ENCODE assay signal across 16 mouse cellular contexts in genomic region chr2:68366897-68367193, GRCm38 (mm10).
DNase-seq lines count a peak whose midpoint lies in the region; ATAC-seq lines count a peak whose summit lies in the region.
"Had no signal": no experiment of that assay in that cellular context is flagged by ENCODE, and none has a peak within 500 bp of the region (broad histone marks: within the 10 kb centered on the region; RNA-seq: fewer than 3 reads in every experiment).

No protein-coding gene starts in this region.

- no peak for ATAC-seq in heart, embryonic 14.5 days (ENCODE audit: insufficient number of reproducible peaks, insufficient read depth, low FRiP score, low read depth)
- peak; percentile 80 for ATAC-seq in neural tube, embryonic 11.5 days (ENCODE audit: insufficient read depth, low FRiP score, low TSS enrichment)
- peak; percentile 54 for ATAC-seq in forebrain, embryonic 14.5 days
- ATAC-seq in neural tube, embryonic 13.5 days (ENCODE audit: low read depth): no peak
- ATAC-seq in granulocyte monocyte progenitor cell, adult 5-6 weeks (replicated peaks; ENCODE audit: poor library complexity, severe bottlenecking): no peak

- no peak for DNase-seq in heart, postnatal 10 days
- DNase-seq in neural tube, embryonic 11.5 days (ENCODE audit: low spot score): peak; percentile 29
- DNase-seq in neural tube, embryonic 10.5 days (ENCODE audit: extremely low spot score, low spot score): no peak
- DNase-seq in forebrain, embryonic 14.5 days (ENCODE audit: low spot score): peak; percentile 62
- DNase-seq in MN1 (ENCODE audit: low spot score): no peak
- DNase-seq: cerebellum, adult 11-12 months; kidney, adult 18-20 months; lung, adult 2 months; right cerebral cortex, adult 18-20 months; thymus, postnatal 36 days had no signal

- H3K4me2 ChIP-seq in heart, embryonic 14.5 days (ENCODE audit: low read length): peak overlapping the region; percentile 53; the same call in 1 of the 2 replicates
- no peak overlapping the region for H3K4me2 ChIP-seq in neural tube, embryonic 11.5 days (ENCODE audit: low read depth)
- H3K4me2 ChIP-seq in forebrain, embryonic 14.5 days (ENCODE audit: low read length): peak overlapping the region; percentile 51
- peak overlapping the region; percentile 52 for H3K4me2 ChIP-seq in neural tube, embryonic 13.5 days

- H3K36me3 ChIP-seq in heart, embryonic 14.5 days (ENCODE audit: control insufficient read depth, insufficient read depth, low read length): peaks cover 26% of the 10 kb centered on the region
- H3K36me3 ChIP-seq in neural tube, embryonic 11.5 days (ENCODE audit: control insufficient read depth, insufficient read depth, low read length): no peaks in the 10 kb centered on the region
- no peaks in the 10 kb centered on the region for H3K36me3 ChIP-seq in forebrain, embryonic 14.5 days (ENCODE audit: control insufficient read depth, insufficient read depth, low read length)
- H3K36me3 ChIP-seq in neural tube, embryonic 13.5 days: no peaks in the 10 kb centered on the region

- WGBS in heart, embryonic 14.5 days: 23% methylated on average over 5 of the region's 5 CpGs
- 11% methylated on average over 5 of the region's 5 CpGs for WGBS in neural tube, embryonic 11.5 days
- WGBS in forebrain, embryonic 14.5 days: 5% methylated on average over 5 of the region's 5 CpGs
- 5% methylated on average over 5 of the region's 5 CpGs for WGBS in neural tube, embryonic 13.5 days

- no peaks in the 10 kb centered on the region for H3K27me3 ChIP-seq in heart, embryonic 14.5 days (ENCODE audit: control insufficient read depth, insufficient read depth, low read length)
- no peaks in the 10 kb centered on the region for H3K27me3 ChIP-seq in neural tube, embryonic 11.5 days (ENCODE audit: control insufficient read depth, insufficient read depth, low read length)
- H3K27me3 ChIP-seq in forebrain, embryonic 14.5 days (replicated peaks; ENCODE audit: control insufficient read depth, insufficient read depth, low read length): no peaks in the 10 kb centered on the region
- no peaks in the 10 kb centered on the region for H3K27me3 ChIP-seq in neural tube, embryonic 13.5 days

- H3K4me1 ChIP-seq in heart, embryonic 14.5 days (ENCODE audit: control insufficient read depth in 2 of 2, insufficient read depth in 2 of 2, low read length in 2 of 2): peaks cover 25 to 58% of the 10 kb centered on the region in 2 experiments
- H3K4me1 ChIP-seq in neural tube, embryonic 11.5 days (ENCODE audit: control insufficient read depth, insufficient read depth, low read length): peaks cover 12% of the 10 kb centered on the region; the same call in 1 of the 2 replicates
- peaks cover 21% of the 10 kb centered on the region for H3K4me1 ChIP-seq in forebrain, embryonic 14.5 days (ENCODE audit: control insufficient read depth, insufficient read depth, low read length)
- peaks cover 71% of the 10 kb centered on the region for H3K4me1 ChIP-seq in neural tube, embryonic 13.5 days (replicated peaks)

- peak overlapping the region; percentile 9 to 59; a peak in 2 of 4 replicates for H3K27ac ChIP-seq in heart, embryonic 14.5 days (replicated peaks in 1 of 2; ENCODE audit: control insufficient read depth in 1 of 2, insufficient read depth in 1 of 2, low read depth in 2 of 2, low read length in 2 of 2)
- H3K27ac ChIP-seq in neural tube, embryonic 11.5 days (ENCODE audit: low read depth, low read length): no peak overlapping the region
- no peak overlapping the region for H3K27ac ChIP-seq in forebrain, embryonic 14.5 days (ENCODE audit: low read depth, low read length)
- H3K27ac ChIP-seq in neural tube, embryonic 13.5 days (replicated peaks): no peak overlapping the region
- H3K27ac ChIP-seq: macrophage; stomach, postnatal 0 days had no signal

- no peak overlapping the region for H3K9ac ChIP-seq in heart, embryonic 14.5 days (ENCODE audit: low read length)
- no peak overlapping the region for H3K9ac ChIP-seq in neural tube, embryonic 11.5 days (ENCODE audit: low read length)
- no peak overlapping the region for H3K9ac ChIP-seq in forebrain, embryonic 14.5 days (ENCODE audit: low read length)
- H3K9ac ChIP-seq in neural tube, embryonic 13.5 days: no peak overlapping the region

- H3K9me3 ChIP-seq in heart, embryonic 14.5 days (ENCODE audit: control insufficient read depth, low read length): no peaks in the 10 kb centered on the region
- no peaks in the 10 kb centered on the region for H3K9me3 ChIP-seq in neural tube, embryonic 11.5 days (ENCODE audit: control insufficient read depth, low read length)
- no peaks in the 10 kb centered on the region for H3K9me3 ChIP-seq in forebrain, embryonic 14.5 days (replicated peaks; ENCODE audit: control insufficient read depth, low read length)
- H3K9me3 ChIP-seq in neural tube, embryonic 13.5 days: no peaks in the 10 kb centered on the region

- intact Hi-C loops in heart, postnatal 10 days (cut with DNase I): loop anchor here (10.0 kb wide), 2 partner anchors 198 to 738 kb away; no protein-coding TSS in a partner anchor

- no peak overlapping the region for H3K4me3 ChIP-seq in heart, embryonic 14.5 days (ENCODE audit: control insufficient read depth in 1 of 2, insufficient read depth in 1 of 2, low read depth in 1 of 2, low read length in 2 of 2)
- H3K4me3 ChIP-seq in neural tube, embryonic 11.5 days (ENCODE audit: low read depth, low read length): no peak overlapping the region
- H3K4me3 ChIP-seq in forebrain, embryonic 14.5 days (ENCODE audit: low read depth, low read length): no peak overlapping the region
- H3K4me3 ChIP-seq in neural tube, embryonic 13.5 days: no peak overlapping the region
- H3K4me3 ChIP-seq: myocyte had no signal

Comparison
In these comparisons a context has a peak if more than half of its experiments do, and no peak if none do; other contexts are left out.
1. ATAC-seq: peak in neural tube, embryonic 11.5 days (single experiment) and forebrain, embryonic 14.5 days (single experiment); none in heart, embryonic 14.5 days (single experiment), neural tube, embryonic 13.5 days (single experiment) and granulocyte monocyte progenitor cell, adult 5-6 weeks (single experiment).
2. DNase-seq: peak in neural tube, embryonic 11.5 days (single experiment) and forebrain, embryonic 14.5 days (single experiment); none in heart, postnatal 10 days (0 of 2), neural tube, embryonic 10.5 days (single experiment) and MN1 (single experiment).
3. H3K27ac ChIP-seq: peak in heart, embryonic 14.5 days (2 of 2); none in neural tube, embryonic 11.5 days (single experiment), forebrain, embryonic 14.5 days (single experiment) and neural tube, embryonic 13.5 days (single experiment).